Mouse (Mus musculus): ENCODE data around the gene Krtap5-1.
"Not testable (repeated sequence)": the region's sequence is repeated elsewhere in the genome, so short reads cannot be mapped to it uniquely, and the experiment has no call there.

Krtap5-1 gene

DNA sequence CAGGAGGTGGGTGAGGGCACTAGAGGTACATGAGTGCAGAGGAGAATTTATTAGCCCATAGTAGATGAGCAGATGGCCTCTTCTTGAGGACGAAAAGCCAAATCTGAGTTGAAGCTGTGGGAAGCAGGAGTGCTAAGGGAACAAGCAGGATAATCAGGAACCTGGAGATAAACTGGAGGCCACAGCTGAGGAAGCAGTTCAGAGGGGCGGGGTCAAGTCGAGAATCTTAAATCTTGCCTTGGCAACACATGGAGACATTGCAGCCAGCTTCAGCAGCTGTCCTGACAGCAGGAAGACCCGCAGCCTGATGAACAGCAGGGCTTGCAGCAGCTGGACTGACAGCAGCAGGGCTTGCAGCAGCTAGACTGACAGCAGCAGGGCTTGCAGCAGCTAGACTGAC lies 810 bp downstream of the Krtap5-1 start:
- not testable (repeated sequence) for DNase-seq (ENCODE audit: low read depth, low spot score)

DNA sequence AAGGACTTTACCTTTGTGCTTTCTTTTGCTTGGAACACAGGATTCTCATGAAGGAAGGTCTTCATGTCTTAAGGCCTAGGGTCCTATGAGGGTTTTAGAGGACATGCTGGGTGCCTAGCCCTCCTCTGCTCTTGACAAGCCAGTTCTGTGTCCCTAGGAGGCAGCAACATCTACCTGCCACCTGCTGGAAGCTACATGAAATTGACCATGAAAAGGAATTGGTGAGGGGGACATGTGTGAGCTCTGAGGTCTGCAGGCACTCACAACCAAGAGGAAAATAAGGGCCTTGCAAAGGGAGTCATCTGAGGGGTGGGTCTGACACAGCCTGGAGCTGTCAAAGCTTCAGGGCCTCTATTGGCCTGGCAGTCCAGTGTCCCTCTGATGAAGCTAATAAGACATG lies 1.5 kb downstream of the Krtap5-1 start:
- no peak for DNase-seq (ENCODE audit: low read depth, low spot score)

DNA sequence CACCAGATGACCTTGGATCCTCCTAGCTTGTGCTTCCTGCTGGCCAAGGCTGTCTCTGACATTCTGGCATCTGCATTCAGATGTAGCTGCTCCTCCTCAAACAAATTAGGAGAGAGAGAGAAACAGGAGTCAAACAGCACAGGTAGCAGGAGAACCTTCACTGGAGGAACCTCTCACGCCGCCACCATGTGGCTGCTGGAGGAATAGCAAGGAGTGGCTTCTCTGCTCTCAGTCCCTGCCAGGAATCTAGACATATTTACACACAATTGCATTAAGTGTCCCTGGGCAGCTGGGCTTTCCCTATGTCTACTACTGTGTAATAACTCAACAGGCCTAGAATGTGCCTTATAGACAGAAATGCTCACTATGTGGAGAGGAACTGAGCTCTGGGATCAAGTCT lies 3.1 kb downstream of the Krtap5-1 start:
- not testable (repeated sequence) for DNase-seq (ENCODE audit: low read depth, low spot score)

DNA sequence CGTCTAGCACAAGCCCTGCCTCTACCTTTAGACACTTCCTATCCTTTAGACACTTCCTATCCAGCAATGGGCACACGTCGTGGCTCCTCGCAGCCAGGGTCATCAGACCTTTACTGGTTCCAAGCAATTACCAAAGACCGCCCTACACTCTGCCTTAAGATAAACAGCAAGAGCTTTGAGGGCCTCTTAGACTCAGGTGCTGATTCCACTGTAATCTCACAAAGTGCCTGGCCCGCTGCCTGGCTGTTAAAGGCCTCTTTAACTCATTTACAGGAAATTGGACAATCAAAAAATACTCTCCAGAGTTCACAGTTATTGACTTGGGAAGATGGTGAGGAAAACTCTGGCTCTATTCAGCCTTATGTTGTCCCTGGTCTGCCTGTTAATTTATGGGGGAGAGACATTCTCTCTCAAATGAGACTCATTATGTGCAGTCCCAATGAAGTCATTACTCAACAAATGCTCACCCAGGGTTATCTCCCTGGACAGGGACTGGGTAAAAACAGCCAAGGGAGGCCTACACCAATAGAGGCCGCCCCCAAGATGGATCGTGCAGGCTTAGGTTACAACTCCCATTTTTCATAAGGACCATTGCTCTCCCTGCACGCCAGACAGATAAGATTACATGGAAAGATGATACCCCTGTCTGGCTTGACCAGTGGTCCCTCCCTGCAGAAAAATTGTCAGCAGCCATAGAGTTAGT lies 10.9 kb downstream of the Krtap5-1 start:
- DNase-seq (ENCODE audit: low read depth, low spot score) = not testable (repeated sequence)

DNA sequence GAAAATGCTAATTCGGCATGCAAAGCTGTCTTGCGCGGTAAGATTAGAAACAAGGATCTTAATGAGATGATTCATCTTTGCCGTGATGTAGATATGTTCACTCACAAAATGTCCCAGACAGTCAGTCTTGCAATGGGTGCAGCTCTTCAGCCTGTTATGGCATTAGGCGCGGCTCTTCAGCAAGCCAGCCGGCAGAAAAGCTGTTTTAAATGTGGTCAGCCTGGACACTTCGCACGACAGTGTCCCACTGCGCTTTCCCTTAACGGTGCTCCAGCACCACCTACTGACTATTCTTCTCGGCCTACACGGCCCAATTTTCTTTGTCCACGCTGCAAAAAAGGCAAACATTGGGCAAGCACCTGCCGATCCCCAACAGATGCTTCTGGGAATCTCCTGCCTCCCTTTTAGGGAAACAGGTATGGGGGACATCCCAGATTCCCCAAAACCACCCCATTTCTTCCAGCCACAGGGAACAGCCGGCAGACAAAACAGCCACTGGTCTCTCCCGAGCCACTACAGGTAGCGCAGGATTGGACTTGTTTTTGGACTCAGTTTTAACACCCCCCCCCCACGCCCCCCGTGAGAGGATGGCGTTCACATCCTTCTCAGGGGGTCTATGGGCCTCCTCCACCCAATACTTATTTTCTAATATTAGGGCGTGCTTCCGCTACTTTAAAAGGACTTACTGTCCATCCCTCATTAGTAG lies 11.6 kb downstream of the Krtap5-1 start:
- no peak for DNase-seq (ENCODE audit: low read depth, low spot score)

DNA sequence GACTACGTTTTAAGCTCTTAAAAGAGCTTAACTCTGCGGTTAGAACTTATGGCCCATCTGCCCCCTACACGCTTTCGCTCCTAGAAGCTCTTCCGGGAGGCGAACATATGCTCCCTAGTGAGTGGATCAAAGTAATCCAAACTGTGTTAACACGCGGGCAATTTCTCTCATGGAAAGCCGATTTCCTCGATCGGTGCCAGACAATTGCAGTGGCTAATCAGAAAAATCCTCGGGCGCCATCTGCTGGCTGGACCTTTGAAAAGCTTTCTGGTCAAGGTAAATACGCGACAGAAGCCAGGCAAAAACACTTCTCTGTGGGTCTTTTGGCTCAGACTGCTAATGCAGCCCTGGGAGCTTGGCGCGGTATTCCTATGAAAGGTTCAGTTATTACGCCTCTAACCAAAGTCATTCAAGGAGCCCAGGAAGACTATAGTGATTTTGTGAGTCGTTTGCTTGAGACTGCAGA lies 12.3 kb downstream of the Krtap5-1 start:
- peak; percentile 86 for DNase-seq (ENCODE audit: low read depth, low spot score)

DNA sequence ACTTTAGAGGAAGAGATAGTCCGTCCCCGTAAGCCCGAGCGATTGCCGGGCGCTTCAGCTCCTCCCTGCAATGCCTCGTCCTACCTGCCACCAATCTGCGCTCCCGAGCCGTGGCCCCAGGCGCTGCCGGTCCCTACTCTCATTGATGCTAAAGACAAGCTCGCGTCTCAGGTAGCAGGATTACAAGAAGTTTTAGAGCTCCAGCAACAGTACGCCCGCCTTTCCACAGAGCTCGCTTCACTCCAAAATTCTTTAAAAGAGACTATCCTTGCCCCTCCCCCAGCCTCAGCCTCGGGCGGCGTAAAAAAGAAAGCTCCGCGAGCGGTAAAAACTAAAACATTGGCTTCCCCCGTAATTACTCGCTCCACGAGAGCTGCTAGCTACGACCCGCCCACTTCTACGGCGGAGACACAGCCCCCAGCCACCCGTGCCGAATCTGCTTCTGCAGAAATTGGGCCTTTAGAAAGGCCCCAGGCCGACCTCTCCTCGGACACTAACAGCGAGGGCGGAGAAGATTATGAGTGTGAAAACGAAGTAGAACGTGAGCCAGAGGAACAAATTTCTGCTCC lies 12.8 kb downstream of the Krtap5-1 start:
- peak; percentile 22 for DNase-seq (ENCODE audit: low read depth, low spot score)

DNA sequence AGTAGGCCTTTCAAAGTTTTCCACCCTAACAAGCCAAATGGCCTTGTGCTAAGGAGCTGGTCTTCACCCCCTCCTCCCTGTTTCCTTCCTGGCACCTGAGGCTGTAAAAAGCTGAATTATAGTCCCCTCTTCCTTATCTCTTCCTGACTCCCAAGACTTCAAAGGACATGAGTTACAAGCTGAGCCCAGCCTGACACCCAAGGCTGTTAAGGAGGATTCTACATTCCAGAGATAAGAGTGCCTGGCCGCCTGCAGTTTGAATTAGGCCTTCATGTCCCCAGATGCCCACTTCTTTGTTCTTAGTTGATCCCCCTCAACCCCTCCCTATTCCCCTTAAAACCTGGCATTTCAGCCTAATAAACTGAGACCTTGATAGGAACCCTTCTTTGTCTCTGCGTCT lies 14.1 kb downstream of the Krtap5-1 start:
- DNase-seq (ENCODE audit: low read depth, low spot score) = not testable (repeated sequence)

DNA sequence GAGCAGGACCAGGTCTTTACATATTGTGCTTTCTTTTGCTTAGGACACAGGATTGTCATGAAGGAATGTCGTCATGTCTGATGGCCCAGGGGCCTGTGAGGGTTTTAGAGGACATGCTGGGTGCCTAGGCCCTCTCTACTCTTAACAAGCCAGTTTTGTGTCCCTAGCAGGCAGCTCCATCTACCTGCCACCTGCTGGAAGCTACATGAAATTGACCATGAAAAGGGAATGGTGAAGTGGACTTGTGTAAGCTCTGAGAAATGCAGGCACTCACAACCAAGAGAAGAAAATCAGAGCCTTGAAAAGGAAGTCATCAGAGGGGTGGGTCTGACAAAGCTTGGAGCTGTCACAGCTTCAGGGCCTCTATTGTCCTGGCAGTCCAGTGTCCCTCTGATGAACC lies 17.6 kb downstream of the Krtap5-1 start:
- DNase-seq (ENCODE audit: low read depth, low spot score) = not testable (repeated sequence)

DNA sequence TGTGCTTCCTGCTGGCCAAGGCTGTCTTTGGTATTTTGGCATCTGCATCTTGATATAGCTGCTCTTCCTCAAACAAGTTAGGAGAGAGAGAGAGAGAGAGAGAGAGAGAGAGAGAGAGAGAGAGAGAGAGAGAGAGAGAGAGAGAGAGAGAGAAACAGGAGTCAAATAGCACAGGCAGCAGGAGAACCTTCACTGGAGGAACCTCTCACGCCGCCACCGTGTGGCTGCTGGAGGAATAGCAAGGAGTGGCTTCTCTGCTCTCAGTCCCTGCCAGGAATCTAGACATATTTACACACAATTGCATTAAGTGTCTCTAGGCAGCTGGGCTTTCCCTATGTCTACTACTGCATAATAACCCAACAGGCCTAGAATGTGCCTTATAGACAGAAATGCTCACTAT lies 18.7 kb downstream of the Krtap5-1 start:
- peak; percentile 32 for DNase-seq (ENCODE audit: low read depth, low spot score)

DNA sequence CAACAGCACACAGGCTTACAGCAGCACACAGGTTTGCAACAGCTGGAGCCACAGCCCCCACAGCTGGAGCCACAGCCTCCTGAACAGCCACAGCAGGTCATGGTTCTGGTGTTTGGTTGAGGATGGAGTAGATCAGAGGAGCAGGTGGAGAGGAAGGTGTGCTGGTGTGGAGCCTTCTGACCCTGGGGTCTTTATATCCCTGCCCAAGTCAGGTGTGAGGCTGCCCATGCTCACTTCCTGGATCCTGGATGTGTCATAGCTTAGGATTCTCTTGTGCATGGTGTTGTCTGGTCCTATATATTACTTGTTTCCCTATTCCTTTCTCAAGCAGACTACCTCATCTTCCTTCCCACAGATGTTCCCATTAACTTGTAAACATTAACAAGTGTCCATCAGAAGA lies 22.7 kb downstream of the Krtap5-1 start, which contains the start of gene Gm4559:
Gene Gm4559 (minus strand): TSS at position 101 of the 400 bp plus-strand sequence.
- DNase-seq (ENCODE audit: low read depth, low spot score) = not testable (repeated sequence)

DNA sequence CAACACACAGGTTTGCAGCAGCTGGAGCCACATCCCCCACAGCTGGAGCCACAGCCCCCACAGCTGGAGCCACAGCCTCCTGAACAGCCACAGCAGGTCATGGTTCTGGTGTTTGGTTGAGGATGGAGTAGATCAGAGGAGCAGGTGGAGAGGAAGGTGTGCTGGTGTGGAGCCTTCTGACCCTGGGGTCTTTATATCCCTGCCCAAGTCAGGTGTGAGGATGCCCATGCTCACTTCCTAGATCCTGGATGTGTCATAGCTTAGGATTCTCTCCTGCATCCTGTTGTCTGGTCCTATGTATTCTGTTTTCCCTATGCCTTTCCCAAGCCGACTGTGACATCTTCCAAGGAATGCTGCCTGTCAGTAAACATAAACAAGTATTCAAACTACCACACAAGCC lies 38.7 kb downstream of the Krtap5-1 start, which contains the start of gene Gm2431:
Gene Gm2431 (minus strand): TSS at position 101 of the 400 bp plus-strand sequence.
- not testable (repeated sequence) for DNase-seq (ENCODE audit: low read depth, low spot score)

DNA sequence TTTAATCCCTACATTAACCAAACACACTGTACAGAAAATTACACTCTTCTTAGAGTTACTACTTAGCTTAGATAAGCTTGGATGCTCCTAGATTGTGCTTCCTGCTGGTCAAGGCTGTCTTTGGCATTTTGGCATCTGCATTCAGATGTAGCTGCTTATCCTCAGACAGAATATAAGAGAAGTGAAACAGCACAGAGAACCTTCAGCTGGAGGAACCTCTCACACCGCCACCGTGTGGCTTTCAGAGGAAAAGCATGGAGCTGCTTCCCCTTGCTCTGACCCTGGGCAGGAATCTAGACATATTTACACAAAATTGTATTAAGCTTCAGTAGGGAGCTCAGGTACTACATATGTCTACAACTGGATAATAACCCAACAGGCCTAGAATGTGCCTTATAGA lies 41.4 kb downstream of the Krtap5-1 start:
- peak; percentile 18 for DNase-seq (ENCODE audit: low read depth, low spot score)

DNA sequence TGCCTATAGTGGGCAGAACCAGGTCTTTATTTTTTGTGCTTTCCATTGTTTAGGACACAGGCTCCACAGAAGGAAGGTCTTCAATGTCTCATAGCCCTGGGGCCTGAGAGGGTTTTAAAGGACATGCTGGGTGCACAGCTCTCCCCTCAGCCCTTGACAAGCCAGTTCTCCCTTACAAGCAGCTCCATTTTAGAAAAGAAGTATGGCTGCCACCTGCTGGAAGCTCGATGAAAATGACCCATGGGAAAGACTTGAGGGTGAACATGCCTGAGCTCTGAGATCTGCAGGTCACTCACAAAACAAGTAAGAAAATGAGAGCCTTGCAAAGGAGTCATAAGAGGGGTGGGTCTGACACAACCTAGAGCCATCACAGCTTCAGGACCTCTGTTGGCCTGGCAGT lies 47.1 kb downstream of the Krtap5-1 start:
- peak; percentile 30 for DNase-seq (ENCODE audit: low read depth, low spot score)

Data from retina, adult 2 months (tissue).